Mouse (Mus musculus): ENCODE measurements around the gene Mgst2. TPM values are rescaled to one million over a fixed set of nuclear protein-coding genes. Genes with fewer than 3 reads are reported as not detected.

Mgst2 gene
- total RNA-seq, 2 experiments from 2014 or later: not detected

DNA sequence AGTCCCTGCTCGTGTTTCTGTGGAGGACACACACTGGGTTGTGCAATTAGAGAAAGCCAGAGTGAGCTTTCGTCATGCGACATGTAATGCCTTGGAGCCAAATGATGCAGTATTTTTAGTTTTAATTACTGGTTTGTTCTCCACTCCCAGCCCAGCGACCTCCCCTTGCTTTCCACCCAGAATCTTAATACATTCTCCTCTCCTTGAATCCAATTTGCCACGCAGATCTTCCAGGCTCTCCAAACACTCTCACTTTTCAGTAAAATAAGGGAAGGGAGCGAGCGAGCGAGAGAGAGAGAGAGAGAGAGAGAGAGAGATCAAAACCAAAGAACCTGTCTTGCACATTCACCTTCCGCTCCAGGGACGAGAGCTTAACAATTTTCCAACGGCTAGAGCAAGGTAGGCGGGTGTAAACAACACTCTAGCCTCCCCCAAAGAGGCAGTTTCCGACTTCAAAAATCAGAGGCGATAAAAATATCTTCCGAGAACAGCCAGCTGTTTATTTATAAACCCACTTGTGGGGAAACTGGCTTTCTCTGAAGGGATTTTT lies 40.6 kb downstream of the Mgst2 start:
- peak; percentile 27 to 30 for DNase-seq (ENCODE audit: low spot score in 2 of 2)

DNA sequence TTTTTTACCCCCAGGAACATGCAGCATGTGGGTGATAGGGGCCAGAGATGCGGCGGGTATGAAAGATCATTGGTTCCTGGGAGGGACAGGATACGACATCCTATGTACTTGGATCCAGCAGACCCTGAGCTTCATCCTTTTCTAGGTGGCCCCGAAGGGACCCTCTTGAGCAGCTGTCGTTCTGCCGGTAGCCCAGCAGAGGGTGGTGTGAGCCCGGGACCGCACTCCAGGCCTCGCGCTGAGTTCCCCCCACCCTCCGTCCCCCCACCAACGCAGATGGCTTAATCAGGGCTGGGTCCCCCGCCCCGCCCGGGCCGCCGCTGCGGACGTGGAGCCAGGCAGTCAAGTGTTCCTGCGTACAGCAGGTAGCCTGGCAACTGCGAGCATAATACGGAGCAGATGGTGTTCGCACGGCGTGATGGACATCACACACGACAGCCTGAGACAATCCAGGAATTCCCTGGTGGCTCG lies 41.2 kb downstream of the Mgst2 start:
- DNase-seq (ENCODE audit: low spot score in 2 of 2): peak; percentile 74 to 77

DNA sequence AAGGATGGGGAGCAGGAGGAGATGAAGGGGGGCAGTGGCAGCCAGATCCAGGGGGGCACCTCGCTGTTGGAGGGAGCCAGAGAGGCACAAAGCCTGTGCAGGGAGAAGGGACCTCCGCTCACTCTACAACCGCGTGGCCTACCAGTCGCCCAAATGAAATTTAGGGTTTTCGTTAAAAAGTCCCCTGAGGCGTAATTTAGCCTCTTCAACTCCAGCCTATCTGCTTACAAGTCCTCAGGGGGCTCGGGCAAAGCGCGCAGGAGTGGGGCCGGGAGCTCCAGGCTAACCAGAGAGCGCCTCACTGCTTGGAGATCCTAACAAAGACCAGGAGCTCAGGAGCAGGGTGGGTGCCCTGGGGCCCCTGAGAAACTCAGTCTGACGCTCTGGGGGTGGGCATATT lies 41.8 kb downstream of the Mgst2 start:
- peak; percentile 22 to 26 for DNase-seq (ENCODE audit: low spot score in 2 of 2)

DNA sequence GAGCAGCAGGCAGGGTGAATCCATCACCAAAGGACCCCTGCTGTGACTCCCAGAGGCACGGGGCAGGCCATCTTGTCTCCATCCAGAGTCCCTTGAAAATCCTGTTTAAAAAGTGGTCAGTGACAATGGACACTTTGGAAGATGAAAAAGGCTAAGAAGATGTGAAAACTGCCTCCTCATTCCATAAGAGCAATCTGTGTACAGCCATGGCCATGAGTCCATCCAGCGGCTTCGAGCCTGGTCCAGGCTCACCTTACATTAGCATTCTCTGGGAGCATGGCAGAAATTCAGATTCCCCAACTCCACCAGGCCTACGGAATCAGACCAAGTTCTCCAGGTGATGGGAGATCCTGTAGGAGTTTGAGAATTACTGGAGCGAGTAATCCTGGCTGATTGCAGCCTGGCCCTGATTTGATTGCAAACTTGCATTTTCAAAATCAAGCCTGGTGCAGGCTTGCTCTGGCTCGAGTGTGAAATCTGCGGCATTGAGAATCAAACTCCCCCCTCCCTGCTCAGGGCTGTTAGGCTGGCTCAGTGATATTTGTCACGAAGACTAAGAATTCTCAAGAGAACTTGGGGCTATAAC lies 42.6 kb downstream of the Mgst2 start:
- DNase-seq (ENCODE audit: low spot score in 2 of 2): no peak

DNA sequence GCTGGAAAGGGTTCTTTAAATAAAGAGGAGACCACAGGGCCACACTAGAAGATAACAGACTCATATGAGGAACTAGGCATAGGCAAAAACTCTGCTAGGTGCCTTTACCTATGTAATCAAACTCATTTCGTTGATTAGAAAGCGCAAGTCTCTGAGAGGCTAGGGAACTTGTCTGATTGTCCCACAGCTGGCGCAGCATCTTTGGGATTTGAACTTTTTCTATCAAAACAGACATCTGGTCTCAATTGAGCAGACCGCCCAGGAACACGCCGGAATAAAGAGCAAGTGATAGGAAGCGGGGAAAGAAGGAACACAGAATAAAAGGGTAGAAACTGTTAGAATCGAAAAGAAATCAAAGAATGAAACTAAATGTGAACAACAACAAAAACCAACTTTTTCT lies 43.3 kb downstream of the Mgst2 start:
- no peak for DNase-seq (ENCODE audit: low spot score in 2 of 2)

DNA sequence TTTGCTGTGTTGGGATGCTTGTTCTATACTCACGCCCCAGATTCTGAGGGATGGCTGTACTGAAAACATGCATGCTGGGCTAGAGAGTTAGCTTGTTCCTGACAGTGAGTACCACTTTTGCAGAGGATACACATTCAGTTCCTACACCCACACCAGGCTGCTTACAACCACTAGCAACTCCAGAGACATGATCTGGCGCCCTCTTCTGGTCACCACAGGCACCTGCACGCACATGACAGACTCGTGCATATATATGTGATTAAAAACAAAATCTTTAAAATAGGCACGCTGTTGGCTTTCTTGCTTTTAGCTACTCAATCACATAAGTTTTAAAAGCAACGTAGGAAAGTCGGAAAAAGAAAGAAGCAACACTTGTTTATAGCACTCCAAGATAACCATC lies 45.1 kb downstream of the Mgst2 start:
- no peak for DNase-seq (ENCODE audit: low spot score in 2 of 2)

DNA sequence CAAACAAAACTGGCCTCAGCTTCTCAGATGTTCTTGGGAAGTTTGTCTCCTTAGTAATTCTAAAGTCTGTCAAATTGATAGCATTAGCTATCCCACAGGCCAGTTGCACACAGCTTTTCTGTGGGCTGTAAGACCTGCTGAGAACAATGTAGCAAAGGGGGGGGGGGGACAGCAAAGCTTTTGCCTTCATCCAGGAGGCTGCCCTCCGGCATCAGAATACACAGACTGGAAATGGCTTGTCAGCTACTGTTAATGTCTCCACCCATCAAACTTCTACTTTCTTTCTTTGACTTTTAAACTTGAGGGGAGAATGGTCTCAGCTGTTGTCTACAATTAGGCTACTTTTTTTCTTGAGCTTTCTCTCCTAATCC lies 48.2 kb downstream of the Mgst2 start:
- DNase-seq (ENCODE audit: low spot score in 2 of 2): no peak

DNA sequence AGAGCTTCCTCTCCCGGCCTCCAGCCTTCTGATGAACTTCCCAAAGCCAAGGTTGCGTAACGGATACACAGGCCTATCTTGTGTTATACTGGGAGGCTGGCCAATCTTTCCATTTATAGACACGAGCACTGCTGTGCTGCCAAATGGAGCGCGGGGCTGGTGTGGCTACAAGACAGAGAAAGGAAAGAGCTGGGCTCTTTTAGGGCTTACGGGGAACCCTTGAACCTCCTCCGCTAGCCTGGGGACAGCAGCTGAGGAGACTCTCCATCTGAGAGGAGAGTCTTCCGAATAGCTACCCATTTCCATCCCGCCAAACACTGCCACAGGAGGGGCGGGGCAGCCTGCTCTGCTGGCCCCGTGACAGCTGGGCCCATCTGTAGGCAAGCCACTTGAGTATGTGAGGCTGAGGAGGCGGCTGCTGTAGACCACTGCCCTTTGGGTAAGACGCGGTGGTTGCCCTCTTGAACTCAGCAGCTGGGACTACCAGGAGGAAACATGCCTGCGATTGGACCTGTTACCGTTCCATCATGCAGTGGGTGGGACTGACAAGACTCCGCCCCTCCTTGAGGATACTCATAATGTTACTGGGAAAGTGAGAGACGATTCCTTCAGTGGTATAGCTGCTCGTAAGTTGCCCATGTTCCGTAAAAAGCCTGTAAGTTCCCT lies 48.7 kb downstream of the Mgst2 start:
- peak; percentile 56 to 83 for DNase-seq (ENCODE audit: low spot score in 2 of 2)

DNA sequence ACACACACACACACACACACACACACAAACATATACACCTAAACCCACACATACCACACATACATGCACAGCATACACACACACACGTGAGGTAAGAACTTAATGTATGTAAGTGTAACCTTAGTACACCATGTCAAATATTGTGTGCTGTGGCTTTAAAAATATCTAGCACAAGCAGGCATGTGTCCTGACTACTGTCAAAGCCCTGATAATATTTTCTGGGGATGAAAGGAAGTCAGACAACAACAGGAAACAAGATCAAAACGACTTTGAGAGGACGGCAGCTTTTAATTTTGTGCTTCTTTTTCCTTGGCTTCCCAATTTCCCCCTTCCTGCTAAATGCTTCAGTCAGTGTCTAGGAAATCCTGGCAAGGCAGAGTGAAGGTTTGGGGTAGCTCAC lies 52.2 kb downstream of the Mgst2 start:
- no peak for DNase-seq (ENCODE audit: low spot score in 2 of 2)

DNA sequence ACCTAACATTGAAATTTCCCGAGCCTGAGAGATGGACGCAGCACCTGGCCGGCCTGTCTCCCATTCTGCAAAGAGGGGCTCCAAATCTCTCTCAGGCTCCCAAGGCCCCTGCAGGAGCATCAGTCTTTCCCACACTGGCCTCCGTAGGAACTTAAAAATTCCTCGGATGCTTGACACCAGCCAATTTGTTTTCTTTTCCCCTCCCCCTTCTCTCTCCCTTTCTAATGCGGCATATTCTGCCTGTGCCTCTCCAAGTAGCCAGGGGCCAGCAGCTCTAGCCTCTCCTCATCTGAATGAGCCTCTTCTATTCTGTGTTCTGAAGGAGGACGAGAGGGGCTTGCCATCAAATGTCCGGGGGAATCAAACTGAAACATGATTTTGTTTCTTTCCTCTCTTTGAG lies 53.1 kb downstream of the Mgst2 start:
- no peak for DNase-seq (ENCODE audit: low spot score in 2 of 2)

DNA sequence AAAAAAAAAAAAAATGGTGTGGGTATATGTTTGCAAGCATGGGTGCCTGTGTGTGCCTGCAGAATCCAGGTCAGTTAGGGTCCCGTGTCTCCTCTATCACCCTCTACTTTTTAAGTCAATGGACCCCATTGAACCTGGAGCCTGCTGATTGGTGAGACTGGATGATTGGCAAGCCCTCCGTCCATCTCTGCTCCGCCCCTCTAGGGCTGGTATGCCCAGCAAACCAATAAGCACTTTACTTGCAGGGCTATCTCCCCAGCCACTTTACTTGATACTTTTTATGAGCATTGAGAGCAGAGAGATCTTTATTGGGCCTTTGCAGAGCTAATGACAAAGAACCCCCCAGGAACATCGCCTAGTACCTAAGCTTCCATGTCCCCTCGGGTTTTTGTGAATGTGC lies 54.3 kb downstream of the Mgst2 start:
- DNase-seq (ENCODE audit: low spot score in 2 of 2): no peak

DNA sequence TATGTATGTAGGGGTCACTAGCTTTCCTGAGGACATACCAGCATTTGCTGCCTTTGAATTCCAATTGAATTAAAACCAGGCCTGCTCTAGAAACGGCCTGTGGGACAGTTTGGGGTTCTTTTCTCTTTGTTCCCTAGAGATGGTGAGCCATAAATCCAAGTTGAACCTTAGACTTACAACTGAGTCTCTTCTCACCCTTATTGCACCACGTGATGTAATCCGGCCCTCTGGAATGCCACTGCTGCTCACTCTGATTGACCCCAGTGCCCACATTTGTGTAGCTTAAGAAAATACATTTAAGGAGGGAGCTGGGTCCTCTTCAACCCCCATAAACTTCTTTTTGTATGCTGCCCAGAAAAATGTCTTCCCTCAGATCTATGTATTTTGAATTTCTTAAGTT lies 57.3 kb downstream of the Mgst2 start:
- no peak for DNase-seq (ENCODE audit: low spot score in 2 of 2)

DNA sequence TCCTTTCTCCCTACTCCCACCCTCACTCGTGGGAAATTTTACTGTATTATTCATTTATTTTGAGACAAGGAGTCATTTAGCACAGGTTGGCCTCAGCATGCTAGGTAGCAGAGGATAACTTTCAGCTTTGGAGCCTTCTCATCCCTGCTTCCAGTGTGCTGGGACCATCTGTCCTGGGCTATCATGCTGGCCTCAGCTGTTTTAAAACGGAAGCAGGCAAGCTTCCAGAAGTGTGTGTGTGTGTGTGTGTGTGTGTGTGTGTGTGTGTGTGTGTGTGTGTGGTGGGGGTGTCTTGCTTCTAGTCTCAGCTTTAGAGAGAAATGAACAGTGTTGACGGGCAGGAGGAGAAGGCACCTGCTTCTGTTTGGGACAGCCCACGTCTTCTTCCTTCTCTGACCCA lies 57.7 kb downstream of the Mgst2 start:
- DNase-seq (ENCODE audit: low spot score in 2 of 2): no peak

DNA sequence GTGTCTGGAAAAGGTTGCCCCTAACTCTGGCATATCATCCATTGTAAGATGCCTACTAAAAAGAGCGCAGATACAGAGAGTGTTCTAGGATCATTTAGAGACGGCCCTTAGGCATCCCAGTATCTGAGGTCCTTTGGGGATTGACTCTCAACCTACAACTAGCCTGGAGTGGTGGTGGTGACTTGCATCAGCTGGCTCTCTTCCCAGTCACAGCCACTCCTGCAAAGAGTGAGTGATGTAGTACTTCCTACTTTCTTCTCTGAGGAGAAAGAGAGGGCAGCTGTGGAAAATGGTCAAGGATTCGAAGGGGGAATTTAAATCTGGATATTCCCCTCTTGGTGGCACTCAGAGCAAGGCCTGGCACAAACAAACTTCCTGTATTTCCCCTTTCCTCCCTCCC lies 59.2 kb downstream of the Mgst2 start:
- no peak for DNase-seq (ENCODE audit: low spot score in 2 of 2)

DNA sequence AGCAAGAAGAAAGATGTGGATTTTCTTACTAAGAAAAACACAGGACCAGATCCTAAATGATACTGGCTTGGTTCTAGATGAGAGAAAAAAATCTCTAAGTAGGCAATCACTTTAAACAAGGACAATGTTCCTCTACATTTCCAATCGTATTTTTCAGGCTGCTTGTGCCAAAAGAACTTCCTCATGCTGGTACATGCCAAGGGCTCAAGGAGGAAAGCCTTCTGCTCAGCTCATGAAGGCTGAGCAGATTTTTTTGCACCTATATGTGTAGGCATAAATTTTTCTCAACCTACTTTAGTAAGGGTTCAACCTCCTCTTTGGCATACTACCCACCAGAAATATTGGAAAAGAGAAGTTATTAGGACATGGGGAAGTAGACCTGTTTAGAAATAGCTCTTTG lies 59.8 kb downstream of the Mgst2 start:
- DNase-seq (ENCODE audit: low spot score in 2 of 2): no peak

DNA sequence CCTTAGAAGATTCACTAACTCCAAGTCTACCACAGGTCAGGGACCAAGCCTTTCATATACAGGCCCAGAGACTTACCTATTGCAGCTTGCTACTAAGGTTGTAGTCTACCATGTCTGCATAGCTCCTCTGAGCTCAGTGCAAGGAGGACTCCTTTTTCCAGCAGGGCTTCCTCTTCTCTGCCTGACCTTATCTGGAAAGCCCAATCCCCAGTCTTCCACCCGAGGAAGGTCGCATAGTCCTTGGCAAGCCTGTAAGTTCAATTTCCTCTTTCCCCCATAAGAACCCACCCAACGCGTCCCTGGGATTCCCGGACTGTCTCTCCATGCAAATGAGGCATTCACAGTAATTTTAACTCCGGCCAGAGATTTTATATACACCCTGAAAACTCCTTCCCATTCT lies 66.1 kb downstream of the Mgst2 start:
- no peak for DNase-seq (ENCODE audit: low spot score in 2 of 2)

DNA sequence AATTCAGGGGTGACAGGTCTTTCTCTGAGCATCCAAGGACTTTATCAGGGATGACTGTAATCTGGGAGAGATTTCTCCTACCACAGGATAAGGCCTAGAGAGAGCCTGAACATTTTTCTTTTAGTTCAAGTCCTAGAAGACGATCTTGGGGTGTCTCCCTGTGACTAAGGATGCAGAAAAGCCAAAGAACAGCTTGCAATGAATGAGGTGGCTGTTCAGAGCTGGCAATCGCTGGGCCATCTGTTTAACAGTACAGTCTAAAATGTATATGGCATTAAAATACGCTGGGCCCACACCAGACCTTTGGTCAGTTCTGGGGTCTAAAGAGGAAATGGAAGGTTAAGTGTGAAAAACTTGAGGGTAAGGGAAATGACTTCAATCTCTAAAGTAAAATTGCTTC lies 67.3 kb downstream of the Mgst2 start:
- DNase-seq (ENCODE audit: low spot score in 2 of 2): no peak

DNA sequence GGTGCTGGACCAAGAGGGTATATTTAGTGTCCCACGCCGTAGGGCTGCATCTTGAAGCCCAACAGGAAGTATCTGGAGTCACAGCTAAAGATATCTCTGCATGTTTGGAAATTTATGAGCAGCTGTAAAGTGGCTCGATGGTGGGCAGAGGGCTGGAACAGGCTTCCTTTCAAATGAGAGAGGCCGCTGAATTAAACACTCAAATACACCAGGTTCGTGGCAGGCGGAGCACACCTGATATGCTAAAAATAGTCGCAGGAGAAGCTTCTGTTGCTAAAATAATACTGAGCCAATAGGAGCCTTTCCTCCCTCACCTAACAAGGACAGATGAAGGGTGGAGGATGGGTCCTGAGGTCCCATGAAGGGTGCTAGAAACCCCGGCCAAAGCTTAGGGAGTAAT lies 67.8 kb downstream of the Mgst2 start:
- no peak for DNase-seq (ENCODE audit: low spot score in 2 of 2)

DNA sequence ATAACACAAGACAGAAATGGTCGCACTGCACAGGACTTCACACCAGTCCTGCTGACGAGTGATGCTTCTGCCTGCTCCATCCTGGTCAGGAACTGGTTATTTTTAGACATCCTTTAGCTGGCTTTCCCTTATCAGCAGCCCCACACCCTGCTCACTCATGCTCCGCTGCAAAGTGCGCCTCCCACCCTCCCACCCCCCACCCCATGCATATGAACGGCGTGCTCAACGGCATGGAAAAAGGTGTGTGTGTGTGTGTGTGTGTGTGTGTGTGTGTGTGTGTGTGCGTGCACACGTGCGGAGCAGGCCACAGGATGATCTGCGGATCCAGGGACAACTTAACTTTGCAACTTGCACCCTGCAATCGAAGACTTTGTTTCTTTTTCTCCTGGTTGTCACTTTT lies 68.3 kb downstream of the Mgst2 start:
- DNase-seq (ENCODE audit: low spot score in 2 of 2): no peak

DNA sequence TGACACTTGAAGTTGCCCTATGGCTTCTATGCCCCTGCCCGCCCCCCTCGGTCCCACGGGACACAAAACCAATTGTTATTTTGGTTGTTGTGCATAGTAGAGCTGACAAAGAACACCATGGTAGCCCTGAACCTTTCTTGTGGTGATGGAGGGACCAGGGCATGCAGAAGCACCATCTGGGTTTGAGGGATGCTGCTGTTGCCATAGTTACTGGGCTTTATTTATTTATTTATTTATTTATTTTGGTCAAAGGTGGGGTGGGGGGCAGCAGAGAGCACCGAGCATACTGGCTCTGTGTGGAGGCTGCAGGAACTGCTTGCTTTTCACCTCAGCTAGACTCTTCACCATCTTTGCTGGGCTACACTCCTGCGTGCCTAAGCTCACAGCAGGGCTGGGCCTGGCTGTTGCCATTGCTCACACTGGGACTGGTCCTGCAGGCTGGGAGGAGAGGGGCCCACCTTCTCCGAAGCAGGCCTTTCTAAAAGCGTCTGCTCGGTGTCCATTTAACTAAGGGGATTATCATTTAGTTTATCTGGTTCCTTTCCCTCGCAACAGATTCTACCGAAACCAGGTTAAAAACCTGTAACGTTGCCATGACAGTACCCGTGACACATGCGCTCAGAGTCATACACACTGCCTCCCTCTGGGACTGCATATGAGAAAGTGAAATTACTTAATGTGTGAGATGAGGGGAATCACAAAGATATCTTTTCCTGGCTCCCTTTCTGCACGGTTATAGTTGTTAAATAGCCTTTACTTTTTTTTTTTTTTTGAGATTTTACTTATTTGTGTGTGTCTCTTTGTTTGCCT lies 69.2 kb downstream of the Mgst2 start:
- no peak for DNase-seq (ENCODE audit: low spot score in 2 of 2)

DNA sequence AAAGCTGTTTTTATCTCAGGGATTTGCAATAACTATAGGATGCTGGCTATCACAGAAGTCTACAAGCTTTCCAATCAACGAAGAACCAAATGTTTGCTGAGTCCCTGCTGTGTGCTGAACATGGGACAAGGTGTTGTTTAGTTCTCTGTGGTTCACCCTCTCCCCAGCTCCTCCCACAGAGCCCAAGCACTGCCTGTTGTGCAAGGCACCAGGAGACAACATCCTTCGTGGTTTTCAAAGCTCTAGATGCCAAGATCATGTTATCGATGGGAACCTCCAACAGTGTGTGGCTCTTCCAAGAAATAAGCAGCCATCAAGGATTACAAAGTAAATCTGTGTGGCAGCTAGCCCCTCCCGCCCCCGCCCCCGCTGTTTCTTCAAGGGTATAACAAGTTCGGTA lies 70.5 kb downstream of the Mgst2 start:
- no peak for DNase-seq (ENCODE audit: low spot score in 2 of 2)

DNA sequence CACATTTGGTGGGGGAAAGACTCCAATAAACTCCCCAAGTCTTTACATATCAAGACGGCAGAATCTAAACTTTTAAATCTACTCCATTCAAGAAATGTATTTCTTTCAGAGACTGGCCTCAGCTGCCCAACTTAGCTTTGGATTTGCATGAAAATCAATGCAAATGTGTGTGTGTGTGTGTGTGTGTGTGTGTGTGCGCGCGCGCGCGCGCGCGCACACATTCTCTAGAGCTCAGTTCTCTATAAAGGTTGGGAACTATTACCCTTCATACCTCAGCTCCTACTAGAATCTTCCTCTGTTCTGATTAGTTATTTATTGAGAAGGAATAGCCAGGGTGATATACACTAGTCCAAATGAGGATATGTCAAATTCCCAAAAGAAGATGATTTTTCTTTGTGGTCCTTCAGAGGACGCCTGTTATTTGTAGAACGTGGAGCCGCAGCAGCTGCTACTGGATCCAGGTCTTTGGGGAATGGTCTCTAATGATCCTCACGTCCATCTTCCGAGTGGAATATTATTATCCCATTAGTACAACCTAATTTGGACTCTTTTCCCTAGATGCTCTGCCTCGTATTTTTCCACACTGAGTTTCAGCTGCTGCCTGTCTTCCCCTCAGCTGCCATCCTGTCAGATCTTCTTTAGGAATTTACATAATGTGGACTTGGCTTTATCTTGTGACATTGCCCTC lies 71.9 kb downstream of the Mgst2 start:
- DNase-seq (ENCODE audit: low spot score in 2 of 2): no peak

All from layer of hippocampus, postnatal 14 days (tissue).